Mouse (Mus musculus) layer of hippocampus, postnatal 14 days (tissue): Measurements from ENCODE around the gene Rwdd3. TPM values are rescaled to one million over a fixed set of nuclear protein-coding genes. Genes with fewer than 3 reads are reported as not detected.

Experiments used
- DNase-seq, 2 experiments: peaks; one replicate each; pipeline ENCODE4 v3.0.0; 2021 to 2022; ENCODE audit warnings: low spot score in 2 of 2, mixed read lengths in 1 of 2
- total RNA-seq, 2 experiments: library from RNA; stranded (reverse); gene quantifications; 2 replicates each; pipeline ENCODE4 v1.2.3; 2021

Rwdd3 gene
- total RNA-seq, 2 experiments from 2014 or later = 29.7 to 31.0 TPM

DNA sequence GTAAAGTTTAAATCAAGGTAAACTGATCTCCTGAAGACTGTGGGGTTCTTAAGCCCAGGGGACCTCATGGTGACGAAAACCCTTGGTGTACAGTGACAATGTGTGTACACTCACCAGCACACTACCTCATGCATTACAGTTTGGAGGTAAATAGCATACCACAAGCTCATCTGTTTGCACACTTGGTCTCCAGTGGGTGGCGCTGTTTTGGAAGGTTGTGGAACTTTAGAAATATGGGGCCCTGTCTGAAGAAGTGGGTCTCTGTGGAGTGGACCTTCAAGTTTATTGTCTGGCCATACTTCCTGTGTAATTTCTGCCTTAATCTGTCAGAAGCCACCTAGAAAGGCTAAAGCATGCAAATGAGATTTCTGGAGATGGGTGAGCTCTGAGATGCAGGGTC lies 9.8 kb downstream of the Rwdd3 start:
- no peak for DNase-seq

DNA sequence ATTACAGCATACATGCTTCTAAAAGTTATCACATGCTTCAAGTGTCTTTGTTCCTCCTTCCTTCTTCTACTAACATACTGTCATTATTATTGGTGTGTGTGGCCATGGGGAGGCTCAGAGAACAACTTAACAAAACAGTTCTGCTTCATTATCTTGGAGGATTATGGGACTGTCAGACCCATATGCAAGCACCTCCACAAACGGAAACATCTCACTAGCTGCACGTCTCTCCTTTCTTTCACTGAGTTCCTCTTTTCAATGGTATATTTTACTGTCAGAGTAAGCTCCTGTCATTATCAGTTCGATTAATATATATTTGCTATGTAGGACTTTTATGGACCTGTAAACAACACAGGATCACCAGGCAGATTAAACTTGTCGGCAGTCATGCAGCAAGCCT lies 11.1 kb downstream of the Rwdd3 start:
- no peak for DNase-seq

DNA sequence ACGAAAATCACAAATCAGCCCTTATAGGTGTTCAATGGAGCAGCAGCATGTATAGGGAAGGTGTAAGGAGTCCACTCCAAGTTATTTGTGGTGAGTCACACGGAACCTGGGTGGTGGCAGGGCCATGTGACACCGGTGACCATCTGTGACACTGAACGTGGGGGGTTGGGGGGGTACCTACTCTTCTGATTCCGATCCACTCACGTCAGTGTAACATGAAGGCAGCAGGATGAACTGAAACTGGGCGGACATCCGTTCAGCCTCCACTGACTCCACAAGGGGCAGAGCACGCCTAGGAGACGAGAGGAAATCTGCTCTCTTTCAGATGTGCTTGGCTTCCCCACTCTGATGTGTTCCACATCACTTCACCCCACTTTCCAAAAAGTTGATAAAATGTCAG lies 11.9 kb downstream of the Rwdd3 start:
- DNase-seq = no peak

DNA sequence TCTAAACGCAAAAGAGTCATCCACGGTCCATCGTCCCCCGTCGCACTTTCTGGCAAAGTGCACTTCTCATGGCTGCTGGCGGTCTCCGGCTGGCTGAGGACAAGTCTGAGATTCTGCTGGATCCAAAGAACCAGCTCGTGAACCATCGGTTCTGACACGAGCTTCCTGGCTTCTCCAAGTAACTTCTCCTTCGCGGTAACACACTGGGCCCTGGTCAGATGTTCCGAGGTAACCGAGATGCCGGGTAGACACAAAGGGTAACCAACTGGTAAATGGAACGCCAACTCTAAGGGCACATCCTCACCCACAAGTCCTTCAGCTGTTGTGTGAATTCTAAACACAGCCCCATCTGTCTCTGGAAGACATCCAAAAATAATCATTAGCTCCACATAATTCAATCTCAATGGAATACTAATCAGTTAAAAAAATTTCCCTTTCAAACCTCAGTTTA lies 12.6 kb downstream of the Rwdd3 start:
- DNase-seq = peak; percentile 65 to 71

DNA sequence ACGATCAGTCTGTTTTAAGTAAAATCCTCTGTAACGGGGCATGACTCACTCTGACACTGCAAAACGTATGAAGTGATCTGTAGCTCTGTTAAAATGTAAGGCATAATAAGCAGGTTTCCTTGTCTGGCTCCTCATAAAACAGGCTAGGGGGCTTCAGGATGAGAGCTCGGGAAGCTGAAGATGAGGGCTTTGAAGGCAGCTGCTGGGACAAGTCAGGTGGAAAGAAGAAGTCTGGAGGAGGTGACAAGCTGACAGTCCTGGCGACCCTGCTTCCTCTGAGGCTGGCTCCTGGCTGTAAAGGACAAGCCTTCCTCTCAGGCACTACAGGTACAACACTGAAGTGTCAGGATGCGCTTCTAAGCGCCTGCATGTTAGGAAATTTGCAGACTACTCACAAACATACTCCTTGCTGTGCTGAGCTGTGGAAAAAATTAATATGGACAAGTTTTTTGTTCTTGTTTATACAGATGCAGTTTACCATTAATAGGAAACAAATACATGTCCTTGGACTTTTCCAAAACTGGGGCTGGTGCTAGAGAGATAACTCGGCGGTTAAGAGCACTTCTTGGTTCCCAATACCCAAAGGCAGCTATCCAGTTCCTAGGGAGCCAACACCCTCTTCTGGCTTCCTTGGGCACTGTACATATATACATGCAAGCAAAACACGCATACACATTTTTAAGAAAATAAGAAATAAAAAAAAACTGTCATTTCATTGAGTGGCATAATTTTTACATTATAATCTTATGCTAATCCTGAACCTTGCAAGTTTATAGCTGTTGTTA lies 13.8 kb downstream of the Rwdd3 start:
- no peak for DNase-seq

DNA sequence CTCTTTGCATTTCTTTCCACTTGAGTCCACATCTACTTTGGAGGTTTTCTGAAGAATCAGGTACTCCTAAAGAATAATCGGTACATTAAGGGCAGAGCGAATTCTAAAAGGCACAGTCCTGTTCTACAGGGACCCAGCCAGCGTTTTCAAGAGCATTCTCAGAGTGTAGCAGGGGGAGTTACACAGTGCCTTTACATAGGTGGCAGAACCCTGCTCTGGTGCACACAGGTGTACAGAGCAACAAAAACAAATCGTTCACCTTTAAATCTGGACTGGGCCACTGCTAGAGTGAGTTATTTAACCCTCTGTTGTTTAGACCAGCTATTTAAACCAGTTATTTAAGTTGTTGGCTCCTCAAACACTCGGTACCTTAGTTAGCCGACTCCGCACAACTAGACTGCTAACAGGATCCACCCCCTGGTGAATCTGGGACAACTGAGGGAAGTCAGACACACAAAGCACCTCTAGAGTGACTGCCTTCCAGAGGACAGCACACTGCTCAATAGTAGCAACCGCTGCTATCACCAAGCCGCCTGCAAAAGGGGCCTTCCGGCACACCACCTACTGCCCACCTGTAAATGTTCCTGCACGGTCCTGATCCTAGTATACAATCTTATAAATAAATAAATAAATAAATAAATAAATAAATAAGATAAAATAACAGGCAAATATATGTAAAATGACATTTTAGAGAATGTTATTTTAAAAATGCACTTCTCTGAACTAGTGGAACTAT lies 14.9 kb downstream of the Rwdd3 start:
- no peak for DNase-seq

DNA sequence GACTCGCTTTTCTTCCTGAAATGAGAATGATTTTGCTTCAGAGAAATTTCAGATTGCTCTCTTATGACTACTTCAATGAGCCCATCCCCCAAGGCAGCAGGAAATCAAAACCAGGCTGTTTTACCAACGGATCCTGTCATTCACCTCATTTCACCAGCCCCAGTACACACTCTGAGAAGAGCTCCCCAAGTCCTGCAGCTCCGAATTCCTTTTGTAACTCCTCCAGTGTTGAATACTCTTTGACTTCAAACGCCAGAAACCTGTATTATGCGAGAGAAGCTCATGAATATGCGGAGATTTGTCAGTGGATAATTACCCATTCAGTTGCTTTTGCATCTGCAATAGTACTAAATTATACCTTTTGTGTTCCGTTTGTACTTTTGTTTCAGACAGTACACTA lies 15.5 kb downstream of the Rwdd3 start:
- DNase-seq = no peak

DNA sequence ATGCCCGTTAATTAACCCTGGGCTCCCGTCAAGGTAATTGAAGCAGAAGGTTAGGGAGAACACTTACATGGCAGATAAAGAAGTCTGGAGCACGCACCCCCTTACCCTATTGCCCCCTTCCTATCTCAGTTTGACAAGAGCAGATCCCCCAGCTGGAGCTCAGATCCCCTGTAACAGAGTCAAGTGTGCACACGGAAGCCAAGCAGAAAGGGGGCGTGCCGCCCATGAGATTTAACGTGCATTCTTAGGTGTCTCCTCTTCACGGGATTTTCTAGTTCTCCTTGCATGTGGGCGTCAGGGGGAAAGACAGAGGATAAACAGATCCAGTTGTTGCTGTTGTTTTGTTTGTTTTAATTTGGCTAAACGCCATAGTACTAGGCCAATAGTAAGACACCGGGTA lies 37.6 kb downstream of the Rwdd3 start:
- DNase-seq = no peak

DNA sequence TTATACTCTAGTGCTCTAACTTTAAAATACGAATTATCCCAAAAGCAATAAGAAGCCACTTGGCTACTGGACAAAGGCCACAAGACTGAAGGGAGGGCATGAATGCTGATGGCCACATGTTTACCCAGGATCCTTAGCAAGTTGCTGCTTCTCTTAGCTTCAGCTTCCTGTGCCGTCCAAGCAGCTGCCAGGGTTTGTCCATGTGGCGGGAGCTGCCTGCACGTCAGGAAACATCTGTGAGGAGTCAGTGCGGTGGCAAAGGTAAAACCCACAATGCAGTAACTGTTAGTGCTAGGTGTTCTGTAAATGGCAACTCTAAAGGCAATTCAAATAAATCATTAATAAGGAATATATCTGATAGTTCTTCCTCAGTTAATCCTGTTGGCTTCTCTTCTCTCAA lies 38.5 kb downstream of the Rwdd3 start:
- DNase-seq = no peak

DNA sequence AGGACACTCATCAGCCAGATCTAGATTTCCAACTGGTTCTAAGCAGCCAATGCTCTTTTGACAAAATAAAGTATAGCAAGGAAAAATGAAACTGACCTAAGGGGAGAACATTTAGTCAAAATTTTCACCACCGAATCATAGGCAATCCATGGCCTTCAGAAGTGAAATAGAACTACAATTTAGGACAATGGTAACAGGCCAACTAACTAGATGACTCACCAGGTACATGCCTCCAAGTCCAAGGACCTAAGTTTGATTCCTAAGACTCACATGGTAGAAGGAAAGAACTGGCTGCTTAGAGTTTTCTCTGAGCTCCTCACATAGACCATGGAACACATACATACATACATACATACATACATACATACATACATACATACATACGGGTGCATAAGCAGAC lies 44.3 kb downstream of the Rwdd3 start:
- no peak for DNase-seq

DNA sequence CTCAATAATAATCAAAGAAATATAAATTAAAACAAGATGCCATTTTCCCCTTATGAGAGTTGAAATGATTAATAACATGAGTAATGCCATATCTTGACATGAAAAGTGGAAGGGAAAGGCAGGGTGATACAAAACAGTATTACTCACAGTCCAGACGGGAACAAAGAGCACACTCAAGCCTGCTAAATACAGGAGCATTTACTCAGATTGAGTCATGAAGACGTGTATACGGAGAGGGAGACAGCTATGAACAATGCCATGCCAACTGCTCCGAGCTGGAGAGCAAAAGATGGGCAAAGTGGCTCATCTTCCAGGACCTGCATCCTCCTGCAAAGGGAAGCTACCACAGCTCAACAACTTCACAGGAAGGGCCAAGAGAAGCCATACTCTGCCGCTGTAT lies 45.0 kb downstream of the Rwdd3 start:
- no peak for DNase-seq

DNA sequence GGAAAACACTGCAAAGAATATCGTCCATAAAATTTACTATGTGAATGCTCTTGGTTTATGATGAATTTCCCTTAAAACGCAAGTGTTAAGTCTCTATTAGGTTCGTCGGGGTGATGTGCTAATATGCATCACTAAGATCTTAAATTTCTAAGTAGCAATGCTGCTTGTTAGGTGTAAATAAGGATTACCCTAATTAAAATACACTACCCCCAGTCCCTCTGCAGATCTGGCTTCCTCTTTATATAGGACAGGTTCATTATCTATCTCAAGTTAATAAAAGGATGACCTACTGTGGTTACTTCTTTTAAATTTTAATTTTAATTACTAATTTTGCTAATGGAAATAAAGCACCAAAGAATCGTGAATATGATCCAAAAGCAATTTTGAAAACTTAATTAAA lies 50.4 kb downstream of the Rwdd3 start:
- no peak for DNase-seq

DNA sequence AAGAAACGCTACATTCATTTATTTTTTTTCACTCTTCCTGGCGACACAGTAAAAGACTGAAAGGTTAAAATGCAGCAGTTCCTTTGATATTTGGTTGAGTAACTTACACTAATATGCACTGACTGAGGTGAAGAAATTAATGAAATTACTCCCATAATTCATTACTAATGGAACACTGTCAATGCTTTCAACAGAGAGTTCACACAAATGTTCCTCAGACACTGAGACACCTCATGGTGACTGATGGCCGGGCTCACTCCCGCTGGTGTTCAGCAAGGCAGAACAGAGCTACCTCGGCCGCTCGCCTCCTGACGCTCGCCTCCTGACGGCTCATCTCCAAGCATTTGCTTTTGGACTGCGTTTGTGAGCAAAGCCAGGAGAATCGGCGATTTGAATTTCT lies 54.9 kb downstream of the Rwdd3 start:
- DNase-seq = no peak

DNA sequence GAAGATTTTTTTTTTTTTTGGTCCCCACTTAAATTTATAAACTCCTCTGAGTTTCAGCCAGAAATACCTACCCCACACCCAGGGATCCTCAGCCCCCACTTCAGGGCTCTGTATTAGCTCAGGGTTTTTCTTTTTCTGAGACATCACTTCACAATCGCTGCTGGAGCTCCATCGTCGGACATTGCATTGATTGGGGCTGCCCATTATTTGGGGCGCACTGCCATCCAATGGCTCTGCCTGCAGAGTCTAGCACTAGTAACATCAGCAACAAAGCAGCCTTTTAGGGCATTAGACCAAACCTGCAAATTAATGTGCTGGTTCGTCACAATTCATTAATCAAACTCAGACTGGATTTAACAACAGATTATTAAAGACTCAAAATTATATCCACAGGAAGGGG lies 55.4 kb downstream of the Rwdd3 start:
- DNase-seq = no peak

DNA sequence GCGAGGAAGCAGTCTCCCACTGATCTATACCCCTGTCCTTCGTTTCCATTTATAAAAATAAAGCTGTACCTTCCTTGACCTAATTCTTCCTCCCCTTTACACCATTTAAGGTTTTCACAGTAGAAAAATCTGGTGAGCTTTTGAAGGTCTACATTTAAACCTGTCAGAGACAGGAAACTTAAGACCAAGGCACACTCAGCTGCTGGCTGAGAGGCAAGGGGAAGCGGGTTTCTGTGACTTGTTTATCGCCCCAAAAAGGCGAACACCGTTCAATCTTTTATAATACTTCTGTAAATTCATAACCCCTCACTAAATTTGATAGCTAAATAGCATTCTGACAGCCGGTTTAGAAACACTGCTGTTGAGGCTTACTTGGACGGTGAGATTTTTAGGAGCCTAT lies 60.4 kb downstream of the Rwdd3 start:
- no peak for DNase-seq

DNA sequence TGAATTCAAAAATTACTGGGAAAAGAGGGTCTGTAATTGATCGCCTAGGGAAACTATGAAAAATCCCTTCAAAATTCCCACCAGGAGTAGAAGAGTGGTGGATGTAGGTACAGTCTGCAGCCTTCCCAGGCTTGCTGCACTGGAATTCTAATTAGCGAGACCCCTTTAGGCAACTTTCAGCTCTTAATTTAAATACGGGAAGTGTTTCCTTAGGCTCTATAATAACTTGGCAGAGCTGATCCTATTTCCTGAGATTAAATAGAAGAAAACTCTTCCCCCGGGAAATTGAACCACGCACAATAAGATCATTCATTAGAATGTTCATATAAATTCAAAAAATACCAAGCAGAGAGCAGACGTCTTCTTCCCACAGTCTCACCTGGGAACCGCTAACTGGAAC lies 61.1 kb downstream of the Rwdd3 start:
- no peak for DNase-seq

DNA sequence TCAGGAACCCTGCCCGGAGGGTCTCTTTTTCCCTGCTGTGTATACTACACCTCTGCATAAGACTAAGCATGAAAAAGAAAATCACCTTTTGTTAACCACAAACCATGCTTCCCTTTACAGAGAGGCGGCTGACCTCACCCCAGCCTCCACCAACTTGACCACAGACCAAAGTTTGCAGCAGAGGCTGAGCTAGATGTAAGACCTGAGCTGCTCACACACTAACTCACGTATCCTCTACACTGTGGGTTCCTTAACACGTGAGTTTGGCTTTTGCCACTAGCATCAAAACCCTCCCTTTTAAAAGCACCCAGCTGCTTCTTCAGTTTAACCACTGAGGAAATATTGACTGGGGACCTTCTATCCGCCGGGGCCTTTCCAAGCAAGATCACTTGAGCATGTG lies 64.0 kb downstream of the Rwdd3 start:
- DNase-seq = no peak

DNA sequence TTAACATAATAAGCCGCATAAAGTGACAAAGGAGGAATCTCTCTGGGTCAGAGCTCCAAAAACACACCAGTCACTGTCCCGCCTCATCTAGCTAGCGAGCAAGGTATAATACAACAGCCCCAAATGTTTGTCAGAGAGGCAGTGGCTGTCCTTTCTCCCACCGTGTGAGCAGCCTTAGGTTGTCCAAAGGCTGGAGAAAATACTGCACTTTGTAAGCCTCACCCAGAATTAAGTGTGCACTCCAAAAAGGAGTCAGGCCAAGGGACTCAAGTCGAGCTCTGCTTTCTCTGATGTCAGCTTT lies 66.1 kb downstream of the Rwdd3 start:
- DNase-seq = no peak

Other genes with a start within 250 kb of the Rwdd3 start
- 10 to 100 TPM; 25.4 to 28.3 TPM for gene Tmem56, start 111.4 kb upstream of the Rwdd3 start, total RNA-seq
- 10 to 100 TPM; 18.6 to 21.7 TPM for gene Alg14, start 120.1 kb upstream of the Rwdd3 start, total RNA-seq